Mouse (Mus musculus): ENCODE data around the gene Nms.

- TF ChIP-seq CTCF (IDR thresholded peaks at IDR 0.05; ENCODE audit: borderline replicate concordance, insufficient read depth, low read length): no peak
- no peak for TF ChIP-seq POLR2A (IDR thresholded peaks at IDR 0.05; ENCODE audit: low read depth, low read length)
These were observed 34.1 kb downstream of the Nms start for GRCm38 (mm10) chr1:38972986-38973592.
